Mouse (Mus musculus) kidney, postnatal 25 days (tissue): ENCODE results near the gene Krtap4-16.
"Not testable (repeated sequence)": the region's sequence is repeated elsewhere in the genome, so short reads cannot be mapped to it uniquely, and the experiment has no call there.

ENCODE experiments used
- DNase-seq, 2 experiments: peaks; one replicate each; pipeline ENCODE4 v3.0.0; 2021; ENCODE audit warnings: mixed read lengths in 2 of 2

The Krtap4-16 gene

GRCm38 (mm10) chr11:99851508-99851907 is at the start of gene Krtap4-16:
Krtap4-16 (minus strand) TSS chr11:99851608.
- DNase-seq, result no peak

GRCm38 (mm10) chr11:99878887-99879286 is 27.5 kb upstream of the Krtap4-16 start, which contains the start of gene Gm11567:
Gm11567 (plus strand) TSS chr11:99879187.
- not testable (repeated sequence) for DNase-seq

- DNase-seq, result not testable (repeated sequence)
Measured at GRCm38 (mm10) chr11:99873089-99873488, 21.7 kb upstream of the Krtap4-16 start, which contains the start of gene Krtap9-1. Krtap9-1 (plus strand) TSS chr11:99873389.

GRCm38 (mm10) chr11:99864176-99864575 is 12.8 kb upstream of the Krtap4-16 start, which contains the start of gene Gm11559:
Gm11559 (plus strand) TSS chr11:99864476.
- DNase-seq, result not testable (repeated sequence)

- no peak for DNase-seq
Measured at GRCm38 (mm10) chr11:99858761-99859160, 7.4 kb upstream of the Krtap4-16 start.

- DNase-seq, result no peak
Measured at GRCm38 (mm10) chr11:99857617-99858016, 6.2 kb upstream of the Krtap4-16 start, which contains the start of gene Gm11568. Gm11568 (plus strand) TSS chr11:99857917.

GRCm38 (mm10) chr11:99854121-99854520 is 2.7 kb upstream of the Krtap4-16 start:
- no peak for DNase-seq

GRCm38 (mm10) chr11:99846746-99847145 is 4.7 kb downstream of the Krtap4-16 start:
- DNase-seq, result no peak

- no peak for DNase-seq
Measured at GRCm38 (mm10) chr11:99842185-99842584, 9.2 kb downstream of the Krtap4-16 start.

GRCm38 (mm10) chr11:99837966-99838365 is 13.4 kb downstream of the Krtap4-16 start, which contains the start of gene 2300003K06Rik:
2300003K06Rik (minus strand) TSS chr11:99838066.
- DNase-seq, result no peak

- DNase-seq, result not testable (repeated sequence)
Measured at GRCm38 (mm10) chr11:99815566-99815965, 35.8 kb downstream of the Krtap4-16 start, which contains the start of gene Gm11564. Gm11564 (minus strand) TSS chr11:99815666.

- DNase-seq, result not testable (repeated sequence)
Measured at GRCm38 (mm10) chr11:99809792-99810191, 41.6 kb downstream of the Krtap4-16 start, which contains the start of gene Krtap4-13. Krtap4-13 (minus strand) TSS chr11:99809892.

GRCm38 (mm10) chr11:99804346-99804745 is 47.1 kb downstream of the Krtap4-16 start, which contains the start of gene Gm11554:
Gm11554 (minus strand) TSS chr11:99804446.
- DNase-seq, result not testable (repeated sequence)
